Mouse (Mus musculus): ENCODE measurements around the gene Vwa1. TPM values are rescaled to one million over a fixed set of nuclear protein-coding genes. Genes with fewer than 3 reads are reported as not detected.

Gene Vwa1
- total and polyA plus RNA-seq, 3 experiments: 0.13 to 1.8 (median 0.15) TPM

DNA sequence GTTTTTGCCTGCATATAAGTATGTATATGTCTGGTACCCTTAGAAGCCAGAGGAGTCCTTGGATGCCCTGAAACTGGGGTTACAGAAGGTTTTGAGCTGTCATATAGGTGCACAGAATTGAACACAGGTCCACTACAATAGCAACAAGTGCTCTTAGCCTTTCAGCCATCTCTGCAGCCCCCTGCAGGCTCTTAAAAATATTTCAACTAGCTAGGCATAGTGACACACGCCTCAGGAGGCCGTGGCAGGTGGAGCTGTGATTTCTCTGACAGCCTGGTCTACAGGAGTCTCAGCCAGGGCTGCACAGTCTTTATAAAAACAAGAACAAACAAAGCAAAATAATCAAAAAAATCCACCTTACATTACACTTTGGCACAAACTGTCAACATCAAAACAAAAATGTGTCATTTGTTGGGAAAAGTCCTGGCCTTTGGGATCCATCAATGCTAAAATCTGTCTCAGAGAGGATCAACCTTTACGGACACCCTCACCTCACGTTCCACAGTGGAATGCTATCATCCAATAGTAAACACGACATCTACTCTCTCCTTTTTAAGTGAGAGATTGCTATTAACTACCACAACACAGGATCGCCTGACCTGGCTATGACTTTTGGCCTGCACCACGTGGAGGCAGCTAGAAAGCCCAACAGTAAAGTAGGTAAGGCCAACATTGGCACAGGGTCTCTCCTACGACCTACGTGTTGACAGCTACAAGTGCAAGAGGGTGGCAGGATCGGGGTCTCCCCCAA lies 14.5 kb downstream of the Vwa1 start:
- no peaks in the 10 kb centered on the region for H3K9me3 ChIP-seq (replicated peaks; ENCODE audit: low read length)
- H3K4me1 ChIP-seq (ENCODE audit: control insufficient read depth in 1 of 2, insufficient read depth in 2 of 2): peaks cover 14 to 24% of the 10 kb centered on the region in 2 experiments
- dilution Hi-C loops (cut with MboI; ENCODE audit: extremely low pct_ligation_motif_present, extremely low pct_unique_long_range_greater_than_20kb, low sequenced_read_pairs): no loop called here
- H3K9ac ChIP-seq (ENCODE audit: insufficient read depth, low read depth): peak overlapping the region; percentile 84
- DNase-seq (ENCODE audit: extremely low read depth): peak; percentile 81
- H3K27ac ChIP-seq (ENCODE audit: insufficient read depth, low read depth): peak overlapping the region; percentile 30; the same call in 1 of the 2 replicates
- in situ Hi-C loops (cut with MboI; ENCODE audit: low pct_ligation_motif_present, low pct_unique_long_range_greater_than_20kb, low sequenced_read_pairs): no loop called here
- H3K4me3 ChIP-seq (replicated peaks in 1 of 3; ENCODE audit: low read depth in 2 of 3, low read length in 2 of 3, poor library complexity in 1 of 3): peak overlapping the region; percentile 62 to 98 (median 84)
- H3K36me3 ChIP-seq (replicated peaks in 1 of 2; ENCODE audit: control insufficient read depth in 1 of 2, insufficient read depth in 1 of 2, low read length in 1 of 2): peaks cover 28 to 43% of the 10 kb centered on the region in 2 experiments
- H3K79me2 ChIP-seq (replicated peaks; ENCODE audit: control insufficient read depth, extremely low read depth, insufficient read depth, poor library complexity, severe bottlenecking): peaks cover 42% of the 10 kb centered on the region
- TF ChIP-seq MXI1 (IDR thresholded peaks at IDR 0.05; ENCODE audit: low read depth, low read length) (peak; percentile 88), ETS1 (conservative IDR thresholded peaks at IDR 0.05; ENCODE audit: low read depth, low read length) (no peak), RAD21 (IDR thresholded peaks at IDR 0.05; ENCODE audit: low read depth, low read length) (peak; percentile 19), SMC3 (IDR thresholded peaks at IDR 0.05; ENCODE audit: low read depth, low read length) (peak; percentile 29; the same call in 1 of the 2 replicates), TBP (conservative IDR thresholded peaks at IDR 0.05; ENCODE audit: low read depth, low read length) (0 out of 2 replicates have a peak, but pooled peaks have one; percentile 14), PAX5 (IDR thresholded peaks at IDR 0.05; ENCODE audit: low read length) (no peak), MAX (IDR thresholded peaks at IDR 0.05; ENCODE audit: low read length) (peak; percentile 41; the same call in 1 of the 2 replicates), POLR2A (IDR thresholded peaks at IDR 0.05; ENCODE audit: low read depth, low read length) (peak; percentile 24; the same call in 1 of the 2 replicates), SIN3A (IDR thresholded peaks at IDR 0.05; ENCODE audit: low read length) (peak; percentile 91), CTCF (conservative IDR thresholded peaks at IDR 0.05 in 1 of 2, IDR thresholded peaks at IDR 0.05 in 1 of 2; ENCODE audit: low read depth in 2 of 2, low read length in 2 of 2) (peak; percentile 42 to 69; a peak in 3 of 4 replicates)
- H3K4me2 ChIP-seq (ENCODE audit: insufficient read depth, low read depth, poor library complexity, severe bottlenecking): peak overlapping the region; percentile 79
- H3K27me3 ChIP-seq (replicated peaks): no peaks in the 10 kb centered on the region

DNA sequence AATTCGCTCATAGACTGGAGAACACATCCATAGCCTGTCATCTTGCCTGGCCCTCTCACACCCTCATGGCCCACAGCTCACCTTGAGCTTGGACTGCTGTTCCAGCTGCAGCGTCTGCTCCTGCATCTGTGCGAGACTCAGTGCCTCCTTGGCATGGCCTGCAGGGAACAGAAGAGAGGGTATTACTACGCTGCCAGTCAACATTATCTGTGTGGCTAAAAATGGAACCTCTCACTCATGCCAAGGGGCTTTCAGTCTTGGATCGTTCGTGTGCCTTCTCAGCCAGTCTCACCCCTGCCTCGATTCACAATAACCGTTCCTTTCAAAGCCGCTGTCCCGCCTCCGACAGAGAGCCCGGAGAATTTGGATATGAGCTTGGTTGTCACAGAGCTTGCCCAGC lies 17.5 kb downstream of the Vwa1 start:
- DNase-seq (ENCODE audit: extremely low read depth): no peak
- Histone ChIP-seq H3K4me2 (ENCODE audit: insufficient read depth, low read depth, poor library complexity, severe bottlenecking) (no peak overlapping the region), H3K79me2 (replicated peaks; ENCODE audit: control insufficient read depth, extremely low read depth, insufficient read depth, poor library complexity, severe bottlenecking) (peaks cover 42% of the 10 kb centered on the region), H3K9me3 (replicated peaks; ENCODE audit: low read length) (no peaks in the 10 kb centered on the region), H3K9ac (ENCODE audit: insufficient read depth, low read depth) (no peak overlapping the region), H3K36me3 (replicated peaks in 1 of 2; ENCODE audit: control insufficient read depth in 1 of 2, insufficient read depth in 1 of 2, low read length in 1 of 2) (peaks cover 51 to 66% of the 10 kb centered on the region in 2 experiments), H3K4me3 (replicated peaks in 1 of 3; ENCODE audit: low read depth in 2 of 3, low read length in 2 of 3, poor library complexity in 1 of 3) (no peak overlapping the region), H3K27me3 (replicated peaks) (no peaks in the 10 kb centered on the region), H3K27ac (ENCODE audit: insufficient read depth, low read depth) (0 out of 2 replicates have a peak overlapping the region, but pooled peaks have one; percentile 18), H3K4me1 (ENCODE audit: control insufficient read depth in 1 of 2, insufficient read depth in 2 of 2) (peaks cover 10 to 20% of the 10 kb centered on the region in 2 experiments; a peak in 3 of 4 replicates)
- dilution Hi-C loops (cut with MboI; ENCODE audit: extremely low pct_ligation_motif_present, extremely low pct_unique_long_range_greater_than_20kb, low sequenced_read_pairs): no loop called here
- in situ Hi-C loops (cut with MboI; ENCODE audit: low pct_ligation_motif_present, low pct_unique_long_range_greater_than_20kb, low sequenced_read_pairs): no loop called here
- TF ChIP-seq E2F4 (IDR thresholded peaks at IDR 0.05; ENCODE audit: insufficient replicate concordance, low read depth, low read length) (no peak), ETS1 (conservative IDR thresholded peaks at IDR 0.05; ENCODE audit: low read depth, low read length) (no peak), KAT2A (IDR thresholded peaks at IDR 0.05; ENCODE audit: insufficient replicate concordance, low read length) (no peak), HCFC1 (IDR thresholded peaks at IDR 0.05; ENCODE audit: low read depth, low read length) (no peak), SIN3A (IDR thresholded peaks at IDR 0.05; ENCODE audit: low read length) (no peak), POLR2AphosphoS2 (IDR thresholded peaks at IDR 0.05; ENCODE audit: low read depth, low read length) (no peak), ZC3H11A (IDR thresholded peaks at IDR 0.05; ENCODE audit: low read depth, low read length) (no peak), MEF2A (IDR thresholded peaks at IDR 0.05; ENCODE audit: borderline replicate concordance, low read depth, low read length) (no peak), ZNF384 (IDR thresholded peaks at IDR 0.05; ENCODE audit: low read depth, low read length) (no peak), EP300 (IDR thresholded peaks at IDR 0.05; ENCODE audit: low read length) (no peak)

All from CH12.LX (cell line).